Mouse (Mus musculus): ENCODE results near the gene Olfr146.

Gene Olfr146

DNA sequence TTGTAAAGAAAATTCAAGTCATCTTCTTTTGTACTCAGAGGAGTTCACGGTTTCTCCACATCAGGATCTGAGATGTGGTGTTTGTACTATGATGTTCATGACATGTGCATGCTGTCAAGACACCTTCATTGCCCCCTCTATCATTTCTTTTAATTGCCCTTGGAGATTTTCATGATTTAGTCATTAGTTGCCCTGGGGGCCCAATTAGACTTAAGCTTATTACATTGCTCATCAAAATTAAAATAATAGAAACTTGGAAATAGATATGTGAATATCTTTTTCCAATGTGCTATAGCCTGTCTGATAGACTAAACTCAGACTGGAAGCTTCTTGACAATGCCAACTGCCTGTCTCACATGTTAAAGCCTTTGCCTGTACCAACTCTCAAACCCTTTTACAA is at the start of gene Olfr146:
TSS of gene Olfr146 (minus strand) at position 101 of the 400 bp plus-strand sequence.
- DNase-seq (ENCODE audit: low spot score), result no peak

DNA sequence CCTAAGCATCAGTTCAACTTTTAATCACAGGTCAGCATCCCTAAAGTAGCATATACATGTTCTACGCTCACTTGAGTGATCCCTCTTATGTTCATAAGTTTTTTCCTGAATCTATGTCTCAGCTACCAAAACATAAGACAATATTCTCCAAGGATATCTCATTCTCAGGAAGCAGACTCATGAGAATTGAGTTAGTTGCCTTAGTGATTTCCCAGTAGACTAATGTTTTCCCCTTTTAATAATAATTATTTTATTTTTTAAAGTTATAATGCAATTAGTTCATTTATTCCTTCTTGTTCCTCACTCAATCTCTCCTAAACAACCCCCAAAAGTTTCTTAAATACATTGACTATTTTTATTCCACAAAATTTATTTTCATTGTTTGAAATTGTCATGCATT is 41.7 kb upstream of the Olfr146 start, which contains the start of gene Olfr937:
TSS of gene Olfr937 (minus strand) at position 101 of the 400 bp plus-strand sequence.
- DNase-seq (ENCODE audit: low spot score), result no peak

DNA sequence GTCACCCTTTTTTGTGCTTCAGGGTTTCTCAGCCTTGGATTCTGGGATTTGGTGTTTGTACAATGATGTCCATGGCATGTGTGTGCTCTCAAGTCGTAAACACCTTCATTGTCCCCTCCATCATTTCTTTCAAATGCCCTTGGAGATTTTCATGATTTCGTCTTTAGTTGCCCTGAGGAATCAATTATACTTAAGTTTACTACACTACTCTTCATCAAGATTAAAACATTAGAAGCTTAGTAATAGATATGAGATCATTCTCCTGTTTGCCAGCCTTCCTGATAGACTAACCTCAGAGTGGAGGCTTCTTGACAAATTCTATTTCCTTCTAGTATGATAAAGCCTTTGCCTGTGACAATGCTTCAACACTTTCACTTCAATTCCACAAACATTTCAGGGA is 23.6 kb downstream of the Olfr146 start, which contains the start of gene Olfr935:
TSS of gene Olfr935 (minus strand) at position 101 of the 400 bp plus-strand sequence.
- no peak for DNase-seq (ENCODE audit: low spot score)

DNA sequence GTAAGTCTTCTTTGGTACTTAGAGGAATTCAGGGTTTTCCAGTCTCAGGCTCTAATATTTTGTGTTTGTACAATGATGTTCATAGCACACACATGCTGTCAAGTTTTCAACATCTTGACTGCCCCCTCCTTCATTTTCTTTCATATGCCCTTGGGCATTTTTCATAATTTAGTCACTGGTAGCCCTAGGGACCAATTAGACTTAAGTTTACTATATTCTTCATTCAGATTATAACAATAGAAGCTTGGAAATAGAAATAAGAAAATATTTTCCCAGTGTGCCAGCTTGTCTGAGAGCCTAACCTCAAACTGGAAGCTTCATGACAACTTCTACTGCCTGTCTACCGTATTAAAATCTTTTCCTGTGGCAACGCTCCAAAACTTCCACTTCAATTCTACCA is 35.0 kb downstream of the Olfr146 start, which contains the start of gene Olfr934:
TSS of gene Olfr934 (minus strand) at position 101 of the 400 bp plus-strand sequence.
- DNase-seq (ENCODE audit: low spot score), result no peak

DNA sequence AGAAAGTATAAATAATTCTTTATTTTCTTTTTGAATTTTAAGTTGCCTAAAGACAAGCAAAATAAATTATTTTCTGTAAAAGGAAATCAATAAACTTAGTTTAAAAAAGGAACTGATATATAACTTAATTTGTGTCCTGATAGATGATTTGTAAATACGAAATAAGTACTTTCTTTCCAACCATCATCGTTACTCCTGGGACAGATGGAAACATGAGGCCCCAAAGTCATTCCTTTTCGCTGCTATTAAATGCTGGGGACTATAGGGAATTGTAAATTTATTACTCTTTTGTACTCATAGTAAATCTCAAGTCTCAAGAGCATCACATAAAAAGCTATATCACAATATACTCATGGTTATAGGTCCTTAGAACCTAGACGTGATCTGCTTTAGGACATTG is 51.2 kb downstream of the Olfr146 start, which contains the start of gene Olfr933:
TSS of gene Olfr933 (plus strand) at position 301 of the 400 bp plus-strand sequence.
- DNase-seq (ENCODE audit: low spot score), result no peak

Measured in ovary, adult 18-20 months (tissue).